Mouse (Mus musculus) myocyte (in vitro differentiated cells): ENCODE measurements around the gene Setd5.

Experiments
- CEBPB ChIP-seq: IDR thresholded peaks from 2 replicates; pipeline ENCODE4 v1.6.1; 2011; ENCODE audit warnings: mild to moderate bottlenecking, moderate library complexity; ENCODE audit not compliant: poor library complexity, insufficient read depth, severe bottlenecking
- MAX ChIP-seq: IDR thresholded peaks from one replicate; pipeline ENCODE4 v1.6.1; 2011; ENCODE audit warnings: low read depth, mild to moderate bottlenecking, control low read depth
- POLR2A ChIP-seq: IDR thresholded peaks from one replicate; pipeline ENCODE4 v1.6.1; 2011; ENCODE audit warnings: low read depth, mild to moderate bottlenecking, control low read depth, moderate library complexity; ENCODE audit not compliant: insufficient read length
- POLR2AphosphoS2 ChIP-seq: IDR thresholded peaks from one replicate; pipeline ENCODE4 v1.6.1; 2011; ENCODE audit warnings: low read depth, control low read depth; ENCODE audit not compliant: insufficient read length

- TF ChIP-seq POLR2A, result no peak
- no peak for TF ChIP-seq MAX
- TF ChIP-seq POLR2AphosphoS2, result no peak
- TF ChIP-seq CEBPB, result no peak
These were observed 45.0 kb upstream of the Setd5 start for GRCm38 (mm10) chr6:113032121-113032520.
